Mouse (Mus musculus): ENCODE measurements at regions not wholly inside any gene's neighbourhood (a gene's known extent, or its start where the extent isn't known, plus 50 kb on each side); places are given as distances from the start of the nearest gene placed in this dataset.
A peak's percentile ranks its signal among the peaks of the same experiment; 100 is the strongest.

DNA sequence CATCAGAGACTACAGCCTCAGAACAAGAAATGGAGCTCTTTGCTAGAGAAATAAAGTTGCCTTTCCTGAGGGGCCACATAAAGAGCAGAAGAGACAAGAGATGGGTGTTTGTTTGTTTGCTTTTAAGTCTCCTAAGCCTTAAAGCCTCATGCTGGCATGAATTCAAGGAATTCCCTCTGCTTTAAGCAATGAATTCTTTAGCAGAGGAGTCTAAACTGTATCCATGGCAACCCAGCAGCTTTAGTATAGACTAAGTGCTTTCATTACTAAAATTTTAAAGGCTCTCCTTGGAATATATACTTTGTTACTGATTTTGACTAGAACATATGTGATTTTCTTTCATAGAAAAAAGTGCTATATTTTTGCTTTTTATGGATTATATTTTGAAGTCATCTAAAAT, 195.0 kb upstream of the Meox2 start:
- H3K27me3 ChIP-seq (ENCODE audit: control insufficient read depth, insufficient read depth, low read length) = no peaks in the 10 kb centered on the region
- H3K4me3 ChIP-seq (ENCODE audit: low read length) = no peak overlapping the region
- H3K27ac ChIP-seq (ENCODE audit: low read length) = no peak overlapping the region
- H3K4me2 ChIP-seq (ENCODE audit: low read depth, low read length) = no peak overlapping the region
- no peaks in the 10 kb centered on the region for H3K36me3 ChIP-seq (ENCODE audit: control insufficient read depth, insufficient read depth)
- ATAC-seq (replicated peaks; ENCODE audit: extremely low read depth, insufficient read depth, low FRiP score) = no peak
- 0 out of 2 replicates have a peak, but pooled peaks cover 2% of the 10 kb centered on the region for H3K4me1 ChIP-seq (ENCODE audit: control insufficient read depth, insufficient read depth, low read length)
- H3K9me3 ChIP-seq (replicated peaks; ENCODE audit: control insufficient read depth, low read length) = no peaks in the 10 kb centered on the region
- no peak overlapping the region for H3K9ac ChIP-seq (ENCODE audit: low read length)

DNA sequence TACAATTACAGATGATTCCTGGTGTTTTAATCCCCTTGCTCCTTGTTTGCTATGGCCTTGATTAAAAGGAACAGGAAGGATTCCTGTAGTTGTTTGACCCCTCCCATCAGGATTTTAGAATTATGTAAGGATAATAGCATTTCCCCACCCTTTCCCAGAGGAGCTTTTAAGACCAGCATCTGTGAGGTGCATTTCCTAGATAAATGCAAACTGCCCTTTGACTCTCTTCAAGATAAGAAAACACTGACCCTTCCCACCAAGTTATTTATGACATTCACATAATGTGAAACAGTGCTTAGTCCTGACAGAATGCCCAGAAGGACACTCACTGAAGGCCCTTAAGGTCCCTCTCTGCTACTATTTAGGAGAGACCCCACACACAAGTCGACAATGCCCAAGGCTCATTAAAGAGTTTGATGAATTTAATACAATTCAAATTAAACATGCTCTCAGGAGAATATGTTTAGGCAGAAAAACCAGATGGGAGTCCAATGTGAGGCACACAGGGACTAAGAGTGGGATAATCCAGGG, 190.7 kb upstream of the Meox2 start:
- ATAC-seq (replicated peaks; ENCODE audit: extremely low read depth, insufficient read depth, low FRiP score) = no peak
- Histone ChIP-seq H3K27ac (ENCODE audit: low read length) (no peak overlapping the region), H3K9ac (ENCODE audit: low read length) (no peak overlapping the region), H3K27me3 (ENCODE audit: control insufficient read depth, insufficient read depth, low read length) (no peaks in the 10 kb centered on the region), H3K4me2 (ENCODE audit: low read depth, low read length) (no peak overlapping the region), H3K4me1 (ENCODE audit: control insufficient read depth, insufficient read depth, low read length) (0 out of 2 replicates have a peak, but pooled peaks cover 2% of the 10 kb centered on the region), H3K9me3 (replicated peaks; ENCODE audit: control insufficient read depth, low read length) (no peaks in the 10 kb centered on the region), H3K4me3 (ENCODE audit: low read length) (no peak overlapping the region), H3K36me3 (ENCODE audit: control insufficient read depth, insufficient read depth) (no peaks in the 10 kb centered on the region)
- 38% methylated on average over 1 of the region's 1 CpGs for WGBS

DNA sequence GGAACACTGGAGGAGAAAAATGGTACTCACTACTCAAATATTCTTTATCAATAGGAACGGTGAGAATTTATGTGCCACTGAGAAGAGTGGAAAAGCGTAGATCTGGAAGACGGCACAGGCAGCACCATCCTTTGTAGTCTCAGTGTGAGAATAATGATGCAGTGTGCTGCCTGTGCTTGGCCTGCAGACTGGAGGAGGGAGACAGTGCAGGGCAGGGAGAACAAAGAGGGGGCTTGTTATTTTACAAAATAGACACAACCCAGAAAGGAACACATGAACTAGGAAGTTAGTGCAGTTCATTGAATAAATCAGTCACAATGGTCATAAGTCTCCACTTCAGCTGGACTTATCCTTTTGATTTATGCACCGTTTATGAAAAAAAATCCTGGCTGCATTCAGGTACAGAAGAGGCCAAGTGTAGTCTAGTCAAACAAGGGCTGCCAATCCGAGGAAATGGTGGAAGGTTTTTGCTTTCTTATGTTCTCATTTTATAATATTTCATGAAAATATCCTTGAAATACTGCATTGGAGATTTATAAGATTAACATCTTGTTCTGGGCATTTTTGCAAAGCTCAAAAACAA, 190.0 kb upstream of the Meox2 start:
- no peaks in the 10 kb centered on the region for H3K36me3 ChIP-seq (ENCODE audit: control insufficient read depth, insufficient read depth)
- H3K4me2 ChIP-seq (ENCODE audit: low read depth, low read length) = no peak overlapping the region
- ATAC-seq (replicated peaks; ENCODE audit: extremely low read depth, insufficient read depth, low FRiP score) = no peak
- H3K4me1 ChIP-seq (ENCODE audit: control insufficient read depth, insufficient read depth, low read length) = 0 out of 2 replicates have a peak, but pooled peaks cover 2% of the 10 kb centered on the region
- H3K4me3 ChIP-seq (ENCODE audit: low read length) = no peak overlapping the region
- H3K9me3 ChIP-seq (replicated peaks; ENCODE audit: control insufficient read depth, low read length) = no peaks in the 10 kb centered on the region
- H3K27me3 ChIP-seq (ENCODE audit: control insufficient read depth, insufficient read depth, low read length) = no peaks in the 10 kb centered on the region
- peak overlapping the region; percentile 14; the same call in 1 of the 2 replicates for H3K27ac ChIP-seq (ENCODE audit: low read length)
- no peak overlapping the region for H3K9ac ChIP-seq (ENCODE audit: low read length)
- WGBS = 61% methylated on average over 5 of the region's 5 CpGs

DNA sequence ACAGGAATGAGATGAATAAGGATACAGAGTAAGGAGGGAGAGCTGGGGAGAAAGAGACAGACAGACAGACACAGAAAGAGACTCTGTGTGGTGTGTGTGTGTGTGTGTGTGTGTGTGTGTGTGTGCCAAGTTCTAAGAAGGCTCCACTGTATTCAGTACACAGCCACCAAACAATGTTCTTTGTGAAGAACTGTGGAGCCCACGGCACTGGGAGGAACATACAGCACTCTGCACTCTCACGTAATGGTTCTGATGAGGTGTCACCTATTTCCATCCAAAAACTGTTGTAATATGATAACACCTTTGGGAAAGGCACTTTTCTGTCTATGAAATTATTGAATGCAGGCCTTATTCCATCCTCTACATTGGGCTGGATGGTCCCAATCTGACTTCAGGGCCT, 184.8 kb upstream of the Meox2 start:
- Histone ChIP-seq H3K4me2 (ENCODE audit: low read depth, low read length) (no peak overlapping the region), H3K4me1 (ENCODE audit: control insufficient read depth, insufficient read depth, low read length) (peaks cover 1% of the 10 kb centered on the region), H3K27me3 (ENCODE audit: control insufficient read depth, insufficient read depth, low read length) (no peaks in the 10 kb centered on the region), H3K4me3 (ENCODE audit: low read length) (no peak overlapping the region), H3K27ac (ENCODE audit: low read length) (no peak overlapping the region), H3K9ac (ENCODE audit: low read length) (no peak overlapping the region), H3K36me3 (ENCODE audit: control insufficient read depth, insufficient read depth) (no peaks in the 10 kb centered on the region), H3K9me3 (replicated peaks; ENCODE audit: control insufficient read depth, low read length) (no peaks in the 10 kb centered on the region)
- WGBS = 89% methylated on average over 2 of the region's 2 CpGs
- no peak for ATAC-seq (replicated peaks; ENCODE audit: extremely low read depth, insufficient read depth, low FRiP score)

DNA sequence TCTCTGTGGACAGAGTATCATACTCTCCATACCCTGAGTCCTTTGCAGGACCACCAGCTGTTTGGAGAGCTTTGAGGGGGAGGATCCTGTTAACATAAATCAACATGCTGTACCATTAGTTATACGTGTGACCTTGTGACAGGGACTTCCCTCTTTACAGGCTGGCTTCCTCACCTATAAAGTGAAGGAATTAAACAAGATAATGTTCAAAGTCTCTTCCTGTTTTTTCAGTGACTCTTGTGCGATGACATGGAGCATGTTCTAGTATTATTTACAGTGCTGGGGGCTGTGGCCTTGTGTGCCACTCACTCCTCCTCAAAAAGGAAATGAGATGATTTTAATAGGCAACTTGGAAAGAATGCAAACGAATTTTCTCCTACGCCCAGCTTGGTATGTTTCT, 182.1 kb upstream of the Meox2 start:
- no peaks in the 10 kb centered on the region for H3K36me3 ChIP-seq (ENCODE audit: control insufficient read depth, insufficient read depth)
- no peak overlapping the region for H3K4me3 ChIP-seq (ENCODE audit: low read length)
- no peak for ATAC-seq (replicated peaks; ENCODE audit: extremely low read depth, insufficient read depth, low FRiP score)
- H3K4me2 ChIP-seq (ENCODE audit: low read depth, low read length) = no peak overlapping the region
- peaks cover 4% of the 10 kb centered on the region for H3K4me1 ChIP-seq (ENCODE audit: control insufficient read depth, insufficient read depth, low read length)
- no peak overlapping the region for H3K9ac ChIP-seq (ENCODE audit: low read length)
- H3K9me3 ChIP-seq (replicated peaks; ENCODE audit: control insufficient read depth, low read length) = no peaks in the 10 kb centered on the region
- H3K27me3 ChIP-seq (ENCODE audit: control insufficient read depth, insufficient read depth, low read length) = no peaks in the 10 kb centered on the region
- 48% methylated on average over 4 of the region's 4 CpGs for WGBS
- H3K27ac ChIP-seq (ENCODE audit: low read length) = no peak overlapping the region

DNA sequence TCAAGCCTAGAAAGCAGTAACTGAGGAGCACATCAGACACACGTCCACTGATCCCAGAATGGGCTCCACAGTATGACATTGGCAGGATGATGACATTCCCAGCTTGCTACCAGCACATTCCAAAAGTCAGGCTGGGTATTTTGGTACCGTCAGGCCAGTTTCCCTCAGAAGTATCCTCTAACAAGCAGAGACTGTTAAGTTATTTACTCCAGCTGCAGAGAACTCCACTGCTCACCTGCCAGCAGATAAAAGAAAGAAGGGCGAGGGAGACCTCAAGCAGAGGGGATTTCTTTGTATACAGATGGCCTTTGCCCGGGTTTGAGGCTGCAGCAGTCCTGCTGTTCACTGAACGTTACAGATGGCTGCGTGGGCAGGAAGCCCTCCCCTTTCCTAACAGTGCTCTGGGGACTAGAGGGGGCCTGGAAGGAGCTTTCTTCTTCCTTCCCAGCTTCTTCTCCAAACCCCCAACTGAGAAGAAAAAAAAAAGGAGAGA, 175.2 kb upstream of the Meox2 start:
- Histone ChIP-seq H3K27ac (ENCODE audit: low read length) (peak overlapping the region; percentile 83), H3K9ac (ENCODE audit: low read length) (peak overlapping the region; percentile 10), H3K4me3 (ENCODE audit: low read length) (no peak overlapping the region), H3K36me3 (ENCODE audit: control insufficient read depth, insufficient read depth) (no peaks in the 10 kb centered on the region), H3K4me2 (ENCODE audit: low read depth, low read length) (peak overlapping the region; percentile 33; the same call in 1 of the 2 replicates), H3K27me3 (ENCODE audit: control insufficient read depth, insufficient read depth, low read length) (no peaks in the 10 kb centered on the region), H3K9me3 (replicated peaks; ENCODE audit: control insufficient read depth, low read length) (no peaks in the 10 kb centered on the region), H3K4me1 (ENCODE audit: control insufficient read depth, insufficient read depth, low read length) (peaks cover 13% of the 10 kb centered on the region)
- peak; percentile 85 for ATAC-seq (replicated peaks; ENCODE audit: extremely low read depth, insufficient read depth, low FRiP score)
- WGBS = 1% methylated on average over 6 of the region's 6 CpGs

DNA sequence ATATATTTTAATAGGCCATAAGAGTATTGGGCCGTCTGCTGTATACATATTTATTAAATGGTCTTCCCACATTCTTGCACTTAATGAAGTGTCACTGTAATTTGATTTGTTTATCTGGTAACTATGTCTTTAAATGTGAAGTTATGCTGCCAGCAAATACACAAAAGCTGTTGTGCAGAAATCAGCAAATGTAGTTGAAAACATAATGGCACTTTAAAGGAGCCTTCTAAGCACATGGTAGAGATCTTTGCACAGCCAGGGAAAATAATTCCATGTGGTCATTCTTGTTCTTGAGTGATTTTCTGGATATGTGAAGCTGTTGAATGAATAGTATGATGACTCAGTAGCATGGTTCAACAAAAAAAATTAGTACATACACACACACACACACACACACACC, 164.4 kb upstream of the Meox2 start:
- H3K27me3 ChIP-seq (ENCODE audit: control insufficient read depth, insufficient read depth, low read length) = no peaks in the 10 kb centered on the region
- no peaks in the 10 kb centered on the region for H3K36me3 ChIP-seq (ENCODE audit: control insufficient read depth, insufficient read depth)
- no peak overlapping the region for H3K9ac ChIP-seq (ENCODE audit: low read length)
- ATAC-seq (replicated peaks; ENCODE audit: extremely low read depth, insufficient read depth, low FRiP score) = no peak
- H3K9me3 ChIP-seq (replicated peaks; ENCODE audit: control insufficient read depth, low read length) = no peaks in the 10 kb centered on the region
- peaks cover 4% of the 10 kb centered on the region for H3K4me1 ChIP-seq (ENCODE audit: control insufficient read depth, insufficient read depth, low read length)
- WGBS = 77% methylated on average over 1 of the region's 1 CpGs
- no peak overlapping the region for H3K27ac ChIP-seq (ENCODE audit: low read length)
- no peak overlapping the region for H3K4me2 ChIP-seq (ENCODE audit: low read depth, low read length)
- no peak overlapping the region for H3K4me3 ChIP-seq (ENCODE audit: low read length)

DNA sequence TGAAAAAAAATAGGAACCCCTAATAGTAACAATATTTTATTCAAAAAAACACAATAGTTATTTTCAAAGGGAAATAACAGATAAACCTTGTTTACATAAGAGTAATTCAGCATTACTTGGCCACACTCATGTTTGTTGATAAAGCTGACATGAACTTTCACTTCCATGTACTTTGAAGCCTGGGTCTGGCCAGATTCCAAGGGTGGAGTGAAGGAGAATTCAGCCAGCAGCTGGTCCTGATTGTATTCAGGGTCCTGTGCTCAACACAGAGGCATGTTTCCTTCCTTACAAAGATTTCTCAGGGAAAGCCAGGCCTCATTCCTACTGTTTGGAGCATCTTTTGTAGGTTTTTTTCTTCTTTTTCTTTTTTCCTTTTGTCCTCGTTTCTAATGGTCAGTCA, 162.4 kb upstream of the Meox2 start:
- Histone ChIP-seq H3K4me1 (ENCODE audit: control insufficient read depth, insufficient read depth, low read length) (peaks cover 4% of the 10 kb centered on the region), H3K4me2 (ENCODE audit: low read depth, low read length) (no peak overlapping the region), H3K4me3 (ENCODE audit: low read length) (no peak overlapping the region), H3K27ac (ENCODE audit: low read length) (no peak overlapping the region), H3K9me3 (replicated peaks; ENCODE audit: control insufficient read depth, low read length) (no peaks in the 10 kb centered on the region), H3K27me3 (ENCODE audit: control insufficient read depth, insufficient read depth, low read length) (no peaks in the 10 kb centered on the region), H3K9ac (ENCODE audit: low read length) (no peak overlapping the region), H3K36me3 (ENCODE audit: control insufficient read depth, insufficient read depth) (no peaks in the 10 kb centered on the region)
- WGBS = 26% methylated on average over 1 of the region's 1 CpGs
- ATAC-seq (replicated peaks; ENCODE audit: extremely low read depth, insufficient read depth, low FRiP score) = peak; percentile 80

DNA sequence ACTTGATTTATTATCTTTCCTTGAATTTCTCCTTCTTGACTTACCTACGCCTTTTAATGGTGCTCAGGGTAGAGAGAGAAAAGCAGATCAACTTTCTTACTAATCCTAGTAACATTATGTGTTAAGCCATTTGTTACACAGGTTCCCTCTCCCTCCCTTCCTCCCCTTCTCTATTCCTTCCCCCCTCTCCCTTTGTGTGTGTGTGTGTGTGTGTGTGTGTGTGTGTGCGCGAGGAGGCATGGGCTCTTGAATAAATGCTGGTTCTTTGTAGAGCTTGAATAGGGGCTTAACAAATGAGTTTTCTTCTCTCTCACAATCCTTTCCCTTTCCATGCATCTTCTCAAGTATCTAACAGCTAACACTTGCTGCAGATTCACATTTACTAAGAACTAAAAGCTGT, 160.4 kb upstream of the Meox2 start:
- WGBS = 90% methylated on average over 3 of the region's 3 CpGs
- Histone ChIP-seq H3K4me3 (ENCODE audit: low read length) (no peak overlapping the region), H3K4me2 (ENCODE audit: low read depth, low read length) (no peak overlapping the region), H3K9ac (ENCODE audit: low read length) (no peak overlapping the region), H3K36me3 (ENCODE audit: control insufficient read depth, insufficient read depth) (no peaks in the 10 kb centered on the region), H3K9me3 (replicated peaks; ENCODE audit: control insufficient read depth, low read length) (no peaks in the 10 kb centered on the region), H3K4me1 (ENCODE audit: control insufficient read depth, insufficient read depth, low read length) (peaks cover 4% of the 10 kb centered on the region), H3K27ac (ENCODE audit: low read length) (no peak overlapping the region), H3K27me3 (ENCODE audit: control insufficient read depth, insufficient read depth, low read length) (no peaks in the 10 kb centered on the region)
- no peak for ATAC-seq (replicated peaks; ENCODE audit: extremely low read depth, insufficient read depth, low FRiP score)

Measured in heart, embryonic 16.5 days (tissue).